Mouse (Mus musculus): ENCODE results near the gene Psap.

Gene Psap

GRCm38 (mm10) chr10:60287726-60288125 is 10.3 kb downstream of the Psap start:
- no peak for DNase-seq (ENCODE audit: low read depth, low spot score)

- DNase-seq (ENCODE audit: low read depth, low spot score) = no peak
These were observed 11.8 kb downstream of the Psap start for GRCm38 (mm10) chr10:60289216-60289615.

- no peak for DNase-seq (ENCODE audit: low read depth, low spot score)
These were observed 12.8 kb downstream of the Psap start for GRCm38 (mm10) chr10:60290026-60290738.

- DNase-seq (ENCODE audit: low read depth, low spot score) = no peak
These were observed 13.3 kb downstream of the Psap start for GRCm38 (mm10) chr10:60290739-60291110.

GRCm38 (mm10) chr10:60292209-60292608 is 14.8 kb downstream of the Psap start:
- DNase-seq (ENCODE audit: low read depth, low spot score) = no peak

GRCm38 (mm10) chr10:60294621-60295020 is 17.2 kb downstream of the Psap start:
- DNase-seq (ENCODE audit: low read depth, low spot score) = no peak

- DNase-seq (ENCODE audit: low read depth, low spot score) = no peak
These were observed 17.9 kb downstream of the Psap start for GRCm38 (mm10) chr10:60295356-60295755.

- DNase-seq (ENCODE audit: low read depth, low spot score) = no peak
These were observed 18.6 kb downstream of the Psap start for GRCm38 (mm10) chr10:60296027-60296426.

- no peak for DNase-seq (ENCODE audit: low read depth, low spot score)
These were observed 22.2 kb downstream of the Psap start for GRCm38 (mm10) chr10:60299636-60300035.

- no peak for DNase-seq (ENCODE audit: low read depth, low spot score)
These were observed 26.0 kb downstream of the Psap start for GRCm38 (mm10) chr10:60303419-60303818.

- DNase-seq (ENCODE audit: low read depth, low spot score) = peak; percentile 63
These were observed 27.6 kb downstream of the Psap start for GRCm38 (mm10) chr10:60304854-60305628.

GRCm38 (mm10) chr10:60310629-60311028 is 33.2 kb downstream of the Psap start:
- DNase-seq (ENCODE audit: low read depth, low spot score) = no peak

- DNase-seq (ENCODE audit: low read depth, low spot score) = no peak
These were observed 36.2 kb downstream of the Psap start for GRCm38 (mm10) chr10:60313606-60314005.

- DNase-seq (ENCODE audit: low read depth, low spot score) = no peak
These were observed 38.7 kb downstream of the Psap start for GRCm38 (mm10) chr10:60316166-60316565.

GRCm38 (mm10) chr10:60328963-60329650 is 51.7 kb downstream of the Psap start:
- DNase-seq (ENCODE audit: low read depth, low spot score) = no peak

GRCm38 (mm10) chr10:60334583-60334982 is 57.2 kb downstream of the Psap start:
- DNase-seq (ENCODE audit: low read depth, low spot score) = no peak

- no peak for DNase-seq (ENCODE audit: low read depth, low spot score)
These were observed 57.6 kb downstream of the Psap start for GRCm38 (mm10) chr10:60335021-60335420.

GRCm38 (mm10) chr10:60341528-60341927 is 64.1 kb downstream of the Psap start:
- DNase-seq (ENCODE audit: low read depth, low spot score) = no peak

- DNase-seq (ENCODE audit: low read depth, low spot score) = no peak
These were observed 66.7 kb downstream of the Psap start for GRCm38 (mm10) chr10:60344111-60344510.

GRCm38 (mm10) chr10:60346056-60346455 is 68.6 kb downstream of the Psap start:
- no peak for DNase-seq (ENCODE audit: low read depth, low spot score)

- no peak for DNase-seq (ENCODE audit: low read depth, low spot score)
These were observed 69.4 kb downstream of the Psap start, which contains the start of gene Vsir for GRCm38 (mm10) chr10:60346701-60347405. TSS of gene Vsir (plus strand) at chr10:60346851.
